Comparison of ENCODE assay signal across 8 mouse cellular contexts in the genomic region with DNA sequence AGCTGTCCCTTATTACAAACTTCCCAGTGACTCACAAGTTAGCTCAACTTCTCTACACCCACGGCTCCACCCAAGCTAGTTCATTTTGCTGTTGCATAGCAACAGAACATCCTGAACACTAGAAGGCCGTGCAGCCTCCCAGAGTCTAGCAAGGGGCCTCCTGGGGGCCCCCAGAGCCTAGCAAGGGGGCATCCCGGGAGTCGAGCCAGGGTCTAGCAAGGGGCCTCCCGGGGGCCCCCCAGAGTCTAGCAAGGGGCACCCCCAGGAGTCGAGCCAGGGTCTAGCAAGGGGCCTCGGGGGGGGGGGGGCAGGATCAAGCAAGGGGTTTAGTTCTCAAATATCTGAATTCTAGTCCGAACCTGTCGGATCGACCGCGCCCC. TPM values are rescaled to one million over a fixed set of nuclear protein-coding genes. Genes with fewer than 3 reads are reported as not detected.
DNase-seq lines count a peak whose midpoint lies in the region; ATAC-seq lines count a peak whose summit lies in the region.

No protein-coding gene starts in this region.

- peak overlapping the region; percentile 78 for H3K9ac ChIP-seq in forebrain, embryonic 16.5 days (replicated peaks; ENCODE audit: low read depth, low read length)

- peak overlapping the region; percentile 97 for H3K27ac ChIP-seq in forebrain, embryonic 16.5 days (ENCODE audit: low read length)

- peak overlapping the region; percentile 92 for H3K4me3 ChIP-seq in forebrain, embryonic 16.5 days (replicated peaks; ENCODE audit: low read length)

- peak overlapping the region; percentile 59 for H3K4me2 ChIP-seq in forebrain, embryonic 16.5 days (ENCODE audit: low read length)

- peaks cover 21% of the 10 kb centered on the region for H3K36me3 ChIP-seq in forebrain, embryonic 16.5 days (ENCODE audit: control insufficient read depth, insufficient read depth)

- DNase-seq in MEL-GATA-1-ER (ENCODE audit: extremely low read depth, low read depth) = peak; percentile 85
- DNase-seq in c-Kit-positive CD71-negative TER-119-negative erythroid progenitor cells, embryonic 14.5 days (ENCODE audit: low read depth) = peak; percentile 80
- peak; percentile 65 for DNase-seq in left cerebral cortex, adult 11 months (ENCODE audit: low spot score)
- DNase-seq in lung, postnatal 25 days (ENCODE audit: low spot score) = peak; percentile 83
- peak; percentile 63 for DNase-seq in ovary, postnatal 36 days (ENCODE audit: low spot score)
- DNase-seq in thymus, postnatal 25 days = peak; percentile 73

- peak; percentile 44 for ATAC-seq in forebrain, embryonic 16.5 days
- ATAC-seq in hematopoietic stem cell, adult 5-6 weeks (replicated peaks in 1 of 2; ENCODE audit: insufficient read depth in 1 of 2, low FRiP score in 2 of 2, low TSS enrichment in 1 of 2, low read depth in 1 of 2, poor library complexity in 2 of 2, severe bottlenecking in 2 of 2) = peak; percentile 63 to 67

- under 1% methylated on average over 11 of the region's 12 CpGs for WGBS in forebrain, embryonic 16.5 days

- H3K9me3 ChIP-seq in forebrain, embryonic 16.5 days (ENCODE audit: control insufficient read depth, low read length) = no peaks in the 10 kb centered on the region

- peaks cover 17% of the 10 kb centered on the region for H3K4me1 ChIP-seq in forebrain, embryonic 16.5 days (replicated peaks; ENCODE audit: control insufficient read depth, insufficient read depth, low read length)

- no peaks in the 10 kb centered on the region for H3K27me3 ChIP-seq in forebrain, embryonic 16.5 days (replicated peaks; ENCODE audit: control insufficient read depth, insufficient read depth, low read length)

RNA-seq across cellular contexts. Expression of a gene that starts 0.8 kb away (rescaled TPM):
- polyA plus RNA-seq in forebrain, embryonic 16.5 days (2015; fragmentation: Nextera tagmentation; extraction: Ambion mirVana) = 180 and 202 TPM in 2 replicates
- 209 and 264 TPM in 2 replicates for total RNA-seq in hematopoietic stem cell, adult 5-6 weeks (2017)

RNA-seq across cellular contexts. Expression of a gene that starts 38.8 kb away (rescaled TPM):
- 0.04 and 0.11 TPM in 2 replicates for polyA plus RNA-seq in forebrain, embryonic 16.5 days (2015; fragmentation: Nextera tagmentation; extraction: Ambion mirVana)
- not detected in 2 replicates for total RNA-seq in hematopoietic stem cell, adult 5-6 weeks (2017)

Comparison
In these comparisons a context has a peak if more than half of its experiments do, and no peak if none do; other contexts are left out.
1. Peak in every context shown above with its lines: DNase-seq, ATAC-seq, H3K4me3 ChIP-seq and H3K27ac ChIP-seq.